Comparison of ENCODE assay signal across 9 mouse cellular contexts in the genomic region with DNA sequence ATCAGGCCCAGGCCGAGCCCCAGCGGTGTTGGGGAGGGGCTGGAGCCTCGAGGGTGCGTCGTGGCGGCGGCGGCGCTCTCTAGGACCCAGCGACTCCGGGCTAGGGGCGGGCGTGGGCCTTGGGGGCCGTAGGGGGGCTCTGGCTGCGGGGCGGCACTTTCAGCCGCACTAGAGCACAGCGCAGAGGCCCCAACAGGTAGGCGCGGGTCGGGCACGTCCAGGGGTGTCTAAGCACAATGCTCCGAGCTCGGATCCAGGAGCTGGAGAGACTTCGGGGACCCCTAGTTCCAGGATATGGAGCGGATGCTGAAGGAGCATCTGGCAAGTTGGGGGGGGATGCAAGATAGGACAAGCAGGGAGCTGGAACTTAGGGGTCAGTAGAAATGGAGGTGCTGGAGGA. TPM values are rescaled to one million over a fixed set of nuclear protein-coding genes. Genes with fewer than 3 reads are reported as not detected.
DNase-seq lines count a peak whose midpoint lies in the region; ATAC-seq and TF ChIP-seq lines count a peak whose summit lies in the region.
"Had no signal": no experiment of that assay in that cellular context is flagged by ENCODE, and none has a peak within 500 bp of the region (broad histone marks: within the 10 kb centered on the region; RNA-seq: fewer than 3 reads in every experiment).

No protein-coding gene starts in this region.

- TF ChIP-seq CTCF in kidney, adult 2 months (conservative IDR thresholded peaks at IDR 0.05; ENCODE audit: insufficient read depth, insufficient read length, low read depth, low read length): no peak
- TF ChIP-seq CTCF in lung, embryonic 14.5 days (IDR thresholded peaks at IDR 0.05; ENCODE audit: low read depth): no peak

- no peak overlapping the region for H3K27ac ChIP-seq in kidney, adult 2 months (ENCODE audit: insufficient read depth, low read depth, low read length)
- peak overlapping the region; percentile 75 for H3K27ac ChIP-seq in hindbrain, embryonic 11.5 days (ENCODE audit: low read depth, low read length)
- peak overlapping the region; percentile 94 for H3K27ac ChIP-seq in lung, embryonic 14.5 days (ENCODE audit: low read depth)
- H3K27ac ChIP-seq in stomach, embryonic 15.5 days: peak overlapping the region; percentile 83

- H3K4me3 ChIP-seq in kidney, adult 2 months (ENCODE audit: insufficient read depth, low read depth, low read length): peak overlapping the region; percentile 54
- peak overlapping the region; percentile 74 for H3K4me3 ChIP-seq in hindbrain, embryonic 11.5 days (ENCODE audit: low read depth, low read length)
- H3K4me3 ChIP-seq in lung, embryonic 14.5 days (ENCODE audit: low read depth, low read length): peak overlapping the region; percentile 76
- H3K4me3 ChIP-seq in stomach, embryonic 15.5 days (replicated peaks): peak overlapping the region; percentile 63

- no peaks in the 10 kb centered on the region for H3K27me3 ChIP-seq in kidney, adult 2 months (replicated peaks; ENCODE audit: control insufficient read depth, insufficient read depth, low read length)
- H3K27me3 ChIP-seq in hindbrain, embryonic 11.5 days (ENCODE audit: control insufficient read depth, insufficient read depth, low read length): no peaks in the 10 kb centered on the region
- no peaks in the 10 kb centered on the region for H3K27me3 ChIP-seq in lung, embryonic 14.5 days (ENCODE audit: insufficient read depth, low read length)
- no peaks in the 10 kb centered on the region for H3K27me3 ChIP-seq in stomach, embryonic 15.5 days (replicated peaks)
- H3K27me3 ChIP-seq: CH12.LX had no signal

- 3% methylated on average over 26 of the region's 26 CpGs for WGBS in kidney, adult 2 months
- WGBS in hindbrain, embryonic 11.5 days: 3% methylated on average over 24 of the region's 26 CpGs
- WGBS in lung, embryonic 14.5 days: under 1% methylated on average over 26 of the region's 26 CpGs
- WGBS in stomach, embryonic 15.5 days: under 1% methylated on average over 26 of the region's 26 CpGs

- H3K4me1 ChIP-seq in kidney, adult 2 months (ENCODE audit: control insufficient read depth, insufficient read depth, low read length): no peaks in the 10 kb centered on the region
- H3K4me1 ChIP-seq in hindbrain, embryonic 11.5 days (replicated peaks; ENCODE audit: control insufficient read depth, insufficient read depth, low read length): peaks cover 3% of the 10 kb centered on the region; the same call in 1 of the 2 replicates
- H3K4me1 ChIP-seq in lung, embryonic 14.5 days (ENCODE audit: insufficient read depth): no peaks in the 10 kb centered on the region
- H3K4me1 ChIP-seq in stomach, embryonic 15.5 days: peaks cover 14% of the 10 kb centered on the region; the same call in 1 of the 2 replicates

- no peaks in the 10 kb centered on the region for H3K36me3 ChIP-seq in kidney, adult 2 months (ENCODE audit: control insufficient read depth, insufficient read depth, low read length)
- H3K36me3 ChIP-seq in hindbrain, embryonic 11.5 days (ENCODE audit: control insufficient read depth, insufficient read depth, low read length): peaks cover 27% of the 10 kb centered on the region
- H3K36me3 ChIP-seq in lung, embryonic 14.5 days (ENCODE audit: insufficient read depth): peaks cover 55% of the 10 kb centered on the region
- H3K36me3 ChIP-seq in stomach, embryonic 15.5 days: peaks cover 35% of the 10 kb centered on the region

- H3K9ac ChIP-seq in hindbrain, embryonic 11.5 days (ENCODE audit: low read depth, low read length): peak overlapping the region; percentile 85
- peak overlapping the region; percentile 89 for H3K9ac ChIP-seq in lung, embryonic 14.5 days
- peak overlapping the region; percentile 55 for H3K9ac ChIP-seq in stomach, embryonic 15.5 days

- no peaks in the 10 kb centered on the region for H3K9me3 ChIP-seq in hindbrain, embryonic 11.5 days (ENCODE audit: control insufficient read depth, low read length)
- no peaks in the 10 kb centered on the region for H3K9me3 ChIP-seq in lung, embryonic 14.5 days (ENCODE audit: low read depth, low read length)
- no peaks in the 10 kb centered on the region for H3K9me3 ChIP-seq in stomach, embryonic 15.5 days

- DNase-seq in kidney, adult 2 months: no peak
- no peak for DNase-seq in kidney, adult 11 months
- DNase-seq in embryo, embryonic 9.5 days (ENCODE audit: extremely low spot score): peak; percentile 81
- peak; percentile 84 for DNase-seq in hindbrain, embryonic 11.5 days (ENCODE audit: low spot score)
- peak; percentile 87 for DNase-seq in lung, embryonic 14.5 days
- DNase-seq in natural killer cell, adult 2 months (ENCODE audit: low spot score in 2 of 2): no peak
- no peak for DNase-seq in frontal cortex, postnatal 10 days (ENCODE audit: low spot score in 2 of 2)

- peak; percentile 80 for ATAC-seq in hindbrain, embryonic 11.5 days (ENCODE audit: low FRiP score)
- ATAC-seq in lung, embryonic 14.5 days (ENCODE audit: insufficient read depth): peak; percentile 84
- peak; percentile 67 for ATAC-seq in stomach, embryonic 15.5 days (ENCODE audit: insufficient read depth, low FRiP score, low read depth)

- peak overlapping the region; percentile 43 for H3K4me2 ChIP-seq in hindbrain, embryonic 11.5 days (replicated peaks; ENCODE audit: low read depth, low read length)
- peak overlapping the region; percentile 79 for H3K4me2 ChIP-seq in lung, embryonic 14.5 days
- peak overlapping the region; percentile 57 for H3K4me2 ChIP-seq in stomach, embryonic 15.5 days

- no peak for TF ChIP-seq POLR2A in kidney, adult 2 months (IDR thresholded peaks at IDR 0.05; ENCODE audit: low read depth, low read length)

RNA-seq across cellular contexts. Expression of gene Mfap2, which starts 0.3 kb away (rescaled TPM):
- polyA plus RNA-seq in kidney, adult 2 months (2012; rRNA removed): 14.9 and 18.0 TPM in 2 replicates
- 266 and 286 TPM in 2 replicates for polyA plus RNA-seq in hindbrain, embryonic 11.5 days (2014; fragmentation: Nextera tagmentation; extraction: Ambion mirVana)
- polyA plus RNA-seq in lung, embryonic 14.5 days (2014; fragmentation: Nextera tagmentation; extraction: Ambion mirVana): 517 and 566 TPM in 2 replicates
- polyA plus RNA-seq in stomach, embryonic 15.5 days (2015; fragmentation: Nextera tagmentation; extraction: Ambion mirVana): 418 and 436 TPM in 2 replicates

RNA-seq across cellular contexts. Expression of gene Atp13a2, which starts 23.9 kb away (rescaled TPM):
- 46.3 and 56.0 TPM in 2 replicates for polyA plus RNA-seq in kidney, adult 2 months (2012; rRNA removed)
- 34.9 and 39.8 TPM in 2 replicates for polyA plus RNA-seq in hindbrain, embryonic 11.5 days (2014; fragmentation: Nextera tagmentation; extraction: Ambion mirVana)
- 34.0 and 37.2 TPM in 2 replicates for polyA plus RNA-seq in lung, embryonic 14.5 days (2014; fragmentation: Nextera tagmentation; extraction: Ambion mirVana)
- polyA plus RNA-seq in stomach, embryonic 15.5 days (2015; fragmentation: Nextera tagmentation; extraction: Ambion mirVana): 42.7 and 45.9 TPM in 2 replicates

RNA-seq across cellular contexts. Expression of gene Sdhb, which starts 49.5 kb away (rescaled TPM):
- polyA plus RNA-seq in kidney, adult 2 months (2012; rRNA removed): 655 and 703 TPM in 2 replicates
- polyA plus RNA-seq in hindbrain, embryonic 11.5 days (2014; fragmentation: Nextera tagmentation; extraction: Ambion mirVana): 413 and 428 TPM in 2 replicates
- 382 and 392 TPM in 2 replicates for polyA plus RNA-seq in lung, embryonic 14.5 days (2014; fragmentation: Nextera tagmentation; extraction: Ambion mirVana)
- 419 and 423 TPM in 2 replicates for polyA plus RNA-seq in stomach, embryonic 15.5 days (2015; fragmentation: Nextera tagmentation; extraction: Ambion mirVana)

RNA-seq across cellular contexts. Expression of gene Crocc, which starts 49.8 kb away (rescaled TPM):
- 34.7 and 41.8 TPM in 2 replicates for polyA plus RNA-seq in kidney, adult 2 months (2012; rRNA removed)
- polyA plus RNA-seq in hindbrain, embryonic 11.5 days (2014; fragmentation: Nextera tagmentation; extraction: Ambion mirVana): 6.3 and 7.6 TPM in 2 replicates
- 7.4 and 9.8 TPM in 2 replicates for polyA plus RNA-seq in lung, embryonic 14.5 days (2014; fragmentation: Nextera tagmentation; extraction: Ambion mirVana)
- 4.2 and 5.9 TPM in 2 replicates for polyA plus RNA-seq in stomach, embryonic 15.5 days (2015; fragmentation: Nextera tagmentation; extraction: Ambion mirVana)

Comparison
In these comparisons a context has a peak if more than half of its experiments do, and no peak if none do; other contexts are left out.
1. DNase-seq: peak in embryo, embryonic 9.5 days (single experiment), hindbrain, embryonic 11.5 days (single experiment) and lung, embryonic 14.5 days (single experiment); none in kidney, adult 2 months (single experiment), kidney, adult 11 months (single experiment), natural killer cell, adult 2 months (0 of 2) and frontal cortex, postnatal 10 days (0 of 2).
2. RNA of gene Mfap2, which starts 0.3 kb away (polyA plus RNA-seq): 517 to 566 TPM in lung, embryonic 14.5 days, 418 to 436 TPM in stomach, embryonic 15.5 days and 266 to 286 TPM in hindbrain, embryonic 11.5 days; 14.9 to 18.0 TPM in kidney, adult 2 months; every median in the first group is over 10 times any median in the second.
3. Peak in every context shown above with its lines, with median percentiles within 50 percentile points of each other: H3K4me3 ChIP-seq, ATAC-seq, H3K4me2 ChIP-seq and H3K9ac ChIP-seq.